ENCODE assay signal across 9 mouse cellular contexts in genomic region chr5:111770266-111770665, GRCm38 (mm10). TPM values are rescaled to one million over a fixed set of nuclear protein-coding genes. Genes with fewer than 3 reads are reported as not detected.
DNase-seq lines count a peak whose midpoint lies in the region; ATAC-seq lines count a peak whose summit lies in the region.
"Had no signal": no experiment of that assay in that cellular context is flagged by ENCODE, and none has a peak within 500 bp of the region (broad histone marks: within the 10 kb centered on the region; RNA-seq: fewer than 3 reads in every experiment).

No protein-coding gene starts in this region.

- 0 out of 2 replicates have a peak overlapping the region, but pooled peaks have one; percentile 6 for H3K9ac ChIP-seq in hindbrain, embryonic 16.5 days (ENCODE audit: low read depth, low read length)
- peak overlapping the region; percentile 45 for H3K9ac ChIP-seq in lung, embryonic 16.5 days (ENCODE audit: low read length)
- no peak overlapping the region for H3K9ac ChIP-seq in stomach, embryonic 15.5 days

- peaks cover 13% of the 10 kb centered on the region for H3K4me1 ChIP-seq in hindbrain, embryonic 16.5 days (ENCODE audit: control insufficient read depth, insufficient read depth, low read depth, low read length)
- H3K4me1 ChIP-seq in lung, embryonic 16.5 days (replicated peaks; ENCODE audit: control insufficient read depth, insufficient read depth, low read length): peaks cover 26% of the 10 kb centered on the region
- peaks cover 9% of the 10 kb centered on the region for H3K4me1 ChIP-seq in stomach, embryonic 15.5 days

- H3K27me3 ChIP-seq in hindbrain, embryonic 16.5 days (replicated peaks; ENCODE audit: control insufficient read depth, insufficient read depth, low read length): no peaks in the 10 kb centered on the region
- no peaks in the 10 kb centered on the region for H3K27me3 ChIP-seq in lung, embryonic 16.5 days (ENCODE audit: control insufficient read depth, insufficient read depth, low read depth, low read length)
- H3K27me3 ChIP-seq in stomach, embryonic 15.5 days (replicated peaks): no peaks in the 10 kb centered on the region

- ATAC-seq in hindbrain, embryonic 16.5 days: peak; percentile 72
- ATAC-seq in lung, embryonic 16.5 days (ENCODE audit: low read depth): peak; percentile 92
- peak; percentile 83 for ATAC-seq in stomach, embryonic 15.5 days (ENCODE audit: insufficient read depth, low FRiP score, low read depth)

- H3K4me2 ChIP-seq in hindbrain, embryonic 16.5 days (ENCODE audit: low read length): peak overlapping the region; percentile 16; the same call in 1 of the 2 replicates
- H3K4me2 ChIP-seq in lung, embryonic 16.5 days (ENCODE audit: low read depth, low read length): peak overlapping the region; percentile 48
- H3K4me2 ChIP-seq in stomach, embryonic 15.5 days: peak overlapping the region; percentile 40

- H3K36me3 ChIP-seq in hindbrain, embryonic 16.5 days (ENCODE audit: control insufficient read depth, insufficient read depth, low read length): no peaks in the 10 kb centered on the region
- H3K36me3 ChIP-seq in lung, embryonic 16.5 days (ENCODE audit: control insufficient read depth, insufficient read depth, low read length): no peaks in the 10 kb centered on the region
- no peaks in the 10 kb centered on the region for H3K36me3 ChIP-seq in stomach, embryonic 15.5 days

- no peaks in the 10 kb centered on the region; the same call in 1 of the 2 replicates for H3K9me3 ChIP-seq in hindbrain, embryonic 16.5 days (ENCODE audit: control insufficient read depth, low read length)
- no peaks in the 10 kb centered on the region for H3K9me3 ChIP-seq in lung, embryonic 16.5 days (ENCODE audit: control insufficient read depth, low read length)
- H3K9me3 ChIP-seq in stomach, embryonic 15.5 days: no peaks in the 10 kb centered on the region

- no peak overlapping the region for H3K27ac ChIP-seq in hindbrain, embryonic 16.5 days (ENCODE audit: low read depth, low read length)
- peak overlapping the region; percentile 78 for H3K27ac ChIP-seq in lung, embryonic 16.5 days (ENCODE audit: low read length)
- peak overlapping the region; percentile 78 for H3K27ac ChIP-seq in stomach, embryonic 15.5 days

- peak; percentile 9 for DNase-seq in kidney, adult 11 months
- DNase-seq in kidney, adult 18-20 months: no peak
- DNase-seq in gastrocnemius, adult 8-10 months (ENCODE audit: low spot score in 2 of 2): peak; percentile 42 to 71
- DNase-seq in layer of hippocampus, adult 9-11 months: no peak
- no peak for DNase-seq in left cerebral cortex, adult 8-10 months (ENCODE audit: low spot score in 2 of 2)

- WGBS in hindbrain, embryonic 16.5 days: 8% methylated on average over 15 of the region's 15 CpGs
- under 1% methylated on average over 15 of the region's 15 CpGs for WGBS in lung, embryonic 16.5 days
- WGBS in stomach, embryonic 15.5 days: 5% methylated on average over 15 of the region's 15 CpGs

- no peak overlapping the region for H3K4me3 ChIP-seq in hindbrain, embryonic 16.5 days (ENCODE audit: low read length)
- no peak overlapping the region for H3K4me3 ChIP-seq in lung, embryonic 16.5 days (ENCODE audit: low read length)
- no peak overlapping the region for H3K4me3 ChIP-seq in stomach, embryonic 15.5 days (replicated peaks)

RNA-seq across cellular contexts. Expression of gene Gm26897, which starts 36.5 kb away (rescaled TPM):
- not detected for total RNA-seq in gastrocnemius, adult 8-10 months (2022)
- polyA plus RNA-seq in hindbrain, embryonic 16.5 days (2015; fragmentation: Nextera tagmentation; extraction: Ambion mirVana): not detected in 2 replicates
- not detected in 2 replicates for polyA plus RNA-seq in lung, embryonic 16.5 days (2015; fragmentation: Nextera tagmentation; extraction: Ambion mirVana)
- not detected in 2 replicates for polyA plus RNA-seq in stomach, embryonic 15.5 days (2015; fragmentation: Nextera tagmentation; extraction: Ambion mirVana)
- not detected for total RNA-seq in left cerebral cortex, adult 8-10 months (2022)
- total RNA-seq: hematopoietic stem cell, adult 5-6 weeks had no signal

Comparison
In these comparisons a context has a peak if more than half of its experiments do, and no peak if none do; other contexts are left out.
1. DNase-seq: peak in kidney, adult 11 months (single experiment) and gastrocnemius, adult 8-10 months (2 of 2); none in kidney, adult 18-20 months (single experiment), layer of hippocampus, adult 9-11 months (single experiment) and left cerebral cortex, adult 8-10 months (0 of 2).
2. Peak in every context shown above with its lines, with median percentiles within 50 percentile points of each other: ATAC-seq and H3K4me2 ChIP-seq.